Comparison of ENCODE assay signal across 12 mouse cellular contexts in genomic region chr5:65718368-65718767, GRCm38 (mm10). TPM values are rescaled to one million over a fixed set of nuclear protein-coding genes. Genes with fewer than 3 reads are reported as not detected.
DNase-seq lines count a peak whose midpoint lies in the region; ATAC-seq lines count a peak whose summit lies in the region.
"Had no signal": no experiment of that assay in that cellular context is flagged by ENCODE, and none has a peak within 500 bp of the region (broad histone marks: within the 10 kb centered on the region; RNA-seq: fewer than 3 reads in every experiment).

No protein-coding gene starts in this region.

- H3K4me3 ChIP-seq in intestine, embryonic 15.5 days (replicated peaks) = no peak overlapping the region
- H3K4me3 ChIP-seq in stomach, embryonic 16.5 days (replicated peaks; ENCODE audit: low read length) = no peak overlapping the region
- no peak overlapping the region for H3K4me3 ChIP-seq in forebrain, embryonic 12.5 days (replicated peaks)
- H3K4me3 ChIP-seq: limb, embryonic 12.5 days had no signal

- no peaks in the 10 kb centered on the region for H3K9me3 ChIP-seq in intestine, embryonic 15.5 days
- H3K9me3 ChIP-seq in stomach, embryonic 16.5 days (replicated peaks; ENCODE audit: control insufficient read depth, low read length) = no peaks in the 10 kb centered on the region
- no peaks in the 10 kb centered on the region for H3K9me3 ChIP-seq in forebrain, embryonic 12.5 days
- H3K9me3 ChIP-seq: limb, embryonic 12.5 days had no signal

- H3K4me2 ChIP-seq in intestine, embryonic 15.5 days (replicated peaks) = no peak overlapping the region
- H3K4me2 ChIP-seq in stomach, embryonic 16.5 days (ENCODE audit: low read depth, low read length) = no peak overlapping the region
- no peak overlapping the region for H3K4me2 ChIP-seq in forebrain, embryonic 12.5 days
- H3K4me2 ChIP-seq: hindbrain, embryonic 14.5 days; limb, embryonic 12.5 days had no signal

- H3K4me1 ChIP-seq in intestine, embryonic 15.5 days (replicated peaks) = no peaks in the 10 kb centered on the region
- H3K4me1 ChIP-seq in stomach, embryonic 16.5 days (ENCODE audit: control insufficient read depth, insufficient read depth, low read length) = no peaks in the 10 kb centered on the region
- no peaks in the 10 kb centered on the region for H3K4me1 ChIP-seq in forebrain, embryonic 12.5 days
- H3K4me1 ChIP-seq: limb, embryonic 12.5 days had no signal

- DNase-seq in lung, postnatal 10 days = peak; percentile 28
- no peak for DNase-seq in lung, postnatal 4 days
- peak; percentile 82 for DNase-seq in ZHBTc4 (ENCODE audit: low read depth, low spot score)
- no peak for DNase-seq in left cerebral cortex, adult 8-10 months (ENCODE audit: low spot score in 2 of 2)
- DNase-seq: thymus, postnatal 36 days had no signal

- no peak overlapping the region for H3K9ac ChIP-seq in intestine, embryonic 15.5 days
- H3K9ac ChIP-seq in stomach, embryonic 16.5 days (ENCODE audit: low read length) = no peak overlapping the region
- no peak overlapping the region for H3K9ac ChIP-seq in forebrain, embryonic 12.5 days
- H3K9ac ChIP-seq: hindbrain, embryonic 14.5 days; limb, embryonic 12.5 days had no signal

- no peak overlapping the region for H3K27ac ChIP-seq in intestine, embryonic 15.5 days
- H3K27ac ChIP-seq in stomach, embryonic 16.5 days (ENCODE audit: low read length) = no peak overlapping the region
- no peak overlapping the region for H3K27ac ChIP-seq in forebrain, embryonic 12.5 days
- H3K27ac ChIP-seq: hindbrain, embryonic 14.5 days; limb, embryonic 12.5 days had no signal

- no peaks in the 10 kb centered on the region for H3K36me3 ChIP-seq in intestine, embryonic 15.5 days
- no peaks in the 10 kb centered on the region for H3K36me3 ChIP-seq in stomach, embryonic 16.5 days (ENCODE audit: control insufficient read depth, insufficient read depth, low read length)
- H3K36me3 ChIP-seq in forebrain, embryonic 12.5 days (replicated peaks) = no peaks in the 10 kb centered on the region
- H3K36me3 ChIP-seq: limb, embryonic 12.5 days had no signal

- 12% methylated on average over 3 of the region's 3 CpGs for WGBS in intestine, embryonic 15.5 days
- 17% methylated on average over 3 of the region's 3 CpGs for WGBS in stomach, embryonic 16.5 days
- 36% methylated on average over 3 of the region's 3 CpGs for WGBS in forebrain, embryonic 12.5 days

- H3K27me3 ChIP-seq in intestine, embryonic 15.5 days (replicated peaks) = no peaks in the 10 kb centered on the region
- H3K27me3 ChIP-seq in stomach, embryonic 16.5 days (ENCODE audit: control insufficient read depth, insufficient read depth, low read length) = no peaks in the 10 kb centered on the region
- no peaks in the 10 kb centered on the region for H3K27me3 ChIP-seq in forebrain, embryonic 12.5 days
- H3K27me3 ChIP-seq: limb, embryonic 12.5 days; Patski had no signal

- ATAC-seq in intestine, embryonic 15.5 days = peak; percentile 69; the same call in 1 of the 2 replicates
- ATAC-seq in stomach, embryonic 16.5 days (ENCODE audit: insufficient read depth, low FRiP score) = peak; percentile 79
- ATAC-seq in forebrain, embryonic 12.5 days (ENCODE audit: low FRiP score) = no peak
- ATAC-seq: midbrain, embryonic 16.5 days; Patski had no signal

RNA-seq across cellular contexts. Expression of gene Pds5a, which starts 20.3 kb away (rescaled TPM):
- 50.2 and 54.9 TPM in 2 replicates for polyA plus RNA-seq in intestine, embryonic 15.5 days (2015; fragmentation: Nextera tagmentation; extraction: Ambion mirVana)
- polyA plus RNA-seq in stomach, embryonic 16.5 days (2015; fragmentation: Nextera tagmentation; extraction: Ambion mirVana) = 44.0 and 47.7 TPM in 2 replicates
- total RNA-seq in left cerebral cortex, adult 8-10 months (2022) = 10 to 100 TPM; 73.0 to 80.2 (median 75.8) TPM
- polyA plus RNA-seq in forebrain, embryonic 12.5 days (2016; fragmentation: Nextera tagmentation; extraction: Ambion mirVana) = 130 and 136 TPM in 2 replicates

RNA-seq across cellular contexts. Expression of gene N4bp2, which starts 45.0 kb away (rescaled TPM):
- polyA plus RNA-seq in intestine, embryonic 15.5 days (2015; fragmentation: Nextera tagmentation; extraction: Ambion mirVana) = 21.5 and 25.0 TPM in 2 replicates
- polyA plus RNA-seq in stomach, embryonic 16.5 days (2015; fragmentation: Nextera tagmentation; extraction: Ambion mirVana) = 14.3 and 17.3 TPM in 2 replicates
- total RNA-seq in left cerebral cortex, adult 8-10 months (2022) = 1 to 10 TPM; 4.6 to 7.5 (median 7.2) TPM
- 42.1 and 43.5 TPM in 2 replicates for polyA plus RNA-seq in forebrain, embryonic 12.5 days (2016; fragmentation: Nextera tagmentation; extraction: Ambion mirVana)

Comparison
In these comparisons a context has a peak if more than half of its experiments do, and no peak if none do; other contexts are left out.
1. DNase-seq: peak in lung, postnatal 10 days (single experiment) and ZHBTc4 (single experiment); none in lung, postnatal 4 days (0 of 2) and left cerebral cortex, adult 8-10 months (0 of 2).